Mouse (Mus musculus): ENCODE measurements around the gene Dock9. TPM values are rescaled to one million over a fixed set of nuclear protein-coding genes. Genes with fewer than 3 reads are reported as not detected.

The Dock9 gene
- total and polyA plus RNA-seq, 3 experiments, result 3.4 to 21.7 (median 9.3) TPM

GRCm38 (mm10) chr14:121779620-121780019, 18.0 kb downstream of the Dock9 start:
- TF ChIP-seq CTCF (IDR thresholded peaks at IDR 0.05; ENCODE audit: low read depth, low read length) (no peak), GATA1 (IDR thresholded peaks at IDR 0.05; ENCODE audit: borderline replicate concordance, low read length) (no peak)
- Histone ChIP-seq H3K9me3 (replicated peaks) (no peaks in the 10 kb centered on the region), H3K36me3 (replicated peaks) (peaks cover 15% of the 10 kb centered on the region), H3K4me1 (ENCODE audit: insufficient read depth, low read depth, low read length) (peaks cover 36% of the 10 kb centered on the region), H3K4me3 (ENCODE audit: low read depth, low read length) (no peak overlapping the region), H3K27me3 (ENCODE audit: insufficient read depth, low read length) (no peaks in the 10 kb centered on the region)
- no peak for ATAC-seq (ENCODE audit: extremely low read depth, insufficient number of reproducible peaks, low FRiP score, poor library complexity, severe bottlenecking)
- no peak for DNase-seq (ENCODE audit: low spot score)

- DNase-seq (ENCODE audit: low spot score) (no peak), ATAC-seq (ENCODE audit: extremely low read depth, insufficient number of reproducible peaks, low FRiP score, poor library complexity, severe bottlenecking) (no peak)
- Histone ChIP-seq H3K4me1 (ENCODE audit: insufficient read depth, low read depth, low read length) (peaks cover 49% of the 10 kb centered on the region), H3K4me3 (ENCODE audit: low read depth, low read length) (no peak overlapping the region), H3K9me3 (replicated peaks) (no peaks in the 10 kb centered on the region), H3K27me3 (ENCODE audit: insufficient read depth, low read length) (no peaks in the 10 kb centered on the region), H3K36me3 (replicated peaks) (peaks cover 18% of the 10 kb centered on the region)
- no peak for TF ChIP-seq GATA1 (IDR thresholded peaks at IDR 0.05; ENCODE audit: borderline replicate concordance, low read length)
- no peak for TF ChIP-seq GATA2 (IDR thresholded peaks at IDR 0.05; ENCODE audit: borderline replicate concordance, low read depth, low read length)
- TF ChIP-seq TAL1 (conservative IDR thresholded peaks at IDR 0.05; ENCODE audit: low read depth, low read length), result no peak
- no peak for TF ChIP-seq POLR2AphosphoS5 (IDR thresholded peaks at IDR 0.05; ENCODE audit: insufficient replicate concordance, low read depth, low read length)
- no peak for TF ChIP-seq CTCF (IDR thresholded peaks at IDR 0.05; ENCODE audit: low read depth, low read length)
These were observed 20.3 kb downstream of the Dock9 start for GRCm38 (mm10) chr14:121777279-121777831.

- Histone ChIP-seq H3K4me3 (ENCODE audit: low read depth, low read length) (no peak overlapping the region), H3K4me1 (ENCODE audit: insufficient read depth, low read depth, low read length) (peaks cover 53% of the 10 kb centered on the region), H3K36me3 (replicated peaks) (peaks cover 16% of the 10 kb centered on the region), H3K9me3 (replicated peaks) (no peaks in the 10 kb centered on the region), H3K27me3 (ENCODE audit: insufficient read depth, low read length) (no peaks in the 10 kb centered on the region)
- DNase-seq (ENCODE audit: low spot score) (no peak), ATAC-seq (ENCODE audit: extremely low read depth, insufficient number of reproducible peaks, low FRiP score, poor library complexity, severe bottlenecking) (no peak)
- TF ChIP-seq POLR2AphosphoS5 (IDR thresholded peaks at IDR 0.05; ENCODE audit: insufficient replicate concordance, low read depth, low read length) (no peak), GATA1 (IDR thresholded peaks at IDR 0.05; ENCODE audit: borderline replicate concordance, low read length) (no peak), GATA2 (IDR thresholded peaks at IDR 0.05; ENCODE audit: borderline replicate concordance, low read depth, low read length) (no peak), CTCF (IDR thresholded peaks at IDR 0.05; ENCODE audit: low read depth, low read length) (peak; percentile 77), TAL1 (conservative IDR thresholded peaks at IDR 0.05; ENCODE audit: low read depth, low read length) (no peak)
These were observed 20.9 kb downstream of the Dock9 start for GRCm38 (mm10) chr14:121776749-121777148.

- TF ChIP-seq CTCF (IDR thresholded peaks at IDR 0.05; ENCODE audit: low read depth, low read length) (no peak), GATA2 (IDR thresholded peaks at IDR 0.05; ENCODE audit: borderline replicate concordance, low read depth, low read length) (no peak), GATA1 (IDR thresholded peaks at IDR 0.05; ENCODE audit: borderline replicate concordance, low read length) (no peak), POLR2AphosphoS5 (IDR thresholded peaks at IDR 0.05; ENCODE audit: insufficient replicate concordance, low read depth, low read length) (no peak), TAL1 (conservative IDR thresholded peaks at IDR 0.05; ENCODE audit: low read depth, low read length) (no peak)
- peaks cover 9% of the 10 kb centered on the region; the same call in 1 of the 2 replicates for H3K4me1 ChIP-seq (ENCODE audit: insufficient read depth, low read depth, low read length)
- no peak for ATAC-seq (ENCODE audit: extremely low read depth, insufficient number of reproducible peaks, low FRiP score, poor library complexity, severe bottlenecking)
- H3K9me3 ChIP-seq (replicated peaks), result no peaks in the 10 kb centered on the region
- H3K36me3 ChIP-seq (replicated peaks), result no peaks in the 10 kb centered on the region
- no peak for DNase-seq (ENCODE audit: low spot score)
- no peaks in the 10 kb centered on the region for H3K27me3 ChIP-seq (ENCODE audit: insufficient read depth, low read length)
- H3K4me3 ChIP-seq (ENCODE audit: low read depth, low read length), result no peak overlapping the region
These were observed 35.6 kb downstream of the Dock9 start for GRCm38 (mm10) chr14:121762021-121762452.

- Histone ChIP-seq H3K4me3 (ENCODE audit: low read depth, low read length) (no peak overlapping the region), H3K36me3 (replicated peaks) (no peaks in the 10 kb centered on the region), H3K4me1 (ENCODE audit: insufficient read depth, low read depth, low read length) (peaks cover 6% of the 10 kb centered on the region; the same call in 1 of the 2 replicates), H3K27me3 (ENCODE audit: insufficient read depth, low read length) (no peaks in the 10 kb centered on the region), H3K9me3 (replicated peaks) (no peaks in the 10 kb centered on the region)
- ATAC-seq (ENCODE audit: extremely low read depth, insufficient number of reproducible peaks, low FRiP score, poor library complexity, severe bottlenecking) (no peak), DNase-seq (ENCODE audit: low spot score) (no peak)
- no peak for TF ChIP-seq POLR2AphosphoS5 (IDR thresholded peaks at IDR 0.05; ENCODE audit: insufficient replicate concordance, low read depth, low read length)
- TF ChIP-seq GATA1 (IDR thresholded peaks at IDR 0.05; ENCODE audit: borderline replicate concordance, low read length), result no peak
- TF ChIP-seq GATA2 (IDR thresholded peaks at IDR 0.05; ENCODE audit: borderline replicate concordance, low read depth, low read length), result no peak
These were observed 37.2 kb downstream of the Dock9 start for GRCm38 (mm10) chr14:121760403-121760802.

- Histone ChIP-seq H3K9me3 (replicated peaks) (no peaks in the 10 kb centered on the region), H3K27me3 (ENCODE audit: insufficient read depth, low read length) (no peaks in the 10 kb centered on the region), H3K4me3 (ENCODE audit: low read depth, low read length) (no peak overlapping the region), H3K4me1 (ENCODE audit: insufficient read depth, low read depth, low read length) (peaks cover 3% of the 10 kb centered on the region; the same call in 1 of the 2 replicates), H3K36me3 (replicated peaks) (no peaks in the 10 kb centered on the region)
- TF ChIP-seq CTCF (IDR thresholded peaks at IDR 0.05; ENCODE audit: low read depth, low read length) (no peak), POLR2AphosphoS5 (IDR thresholded peaks at IDR 0.05; ENCODE audit: insufficient replicate concordance, low read depth, low read length) (no peak), GATA1 (IDR thresholded peaks at IDR 0.05; ENCODE audit: borderline replicate concordance, low read length) (no peak), TAL1 (conservative IDR thresholded peaks at IDR 0.05; ENCODE audit: low read depth, low read length) (no peak)
- DNase-seq (ENCODE audit: low spot score), result no peak
- ATAC-seq (ENCODE audit: extremely low read depth, insufficient number of reproducible peaks, low FRiP score, poor library complexity, severe bottlenecking), result no peak
These were observed 43.5 kb downstream of the Dock9 start for GRCm38 (mm10) chr14:121754110-121754509.

Data from G1E (cell line).